Mouse (Mus musculus) macrophage (primary cell): ENCODE data around the gene Cuedc1. TPM values are rescaled to one million over a fixed set of nuclear protein-coding genes. Genes with fewer than 3 reads are reported as not detected.

Source experiments
- H3K27ac ChIP-seq: fragments of 350-480 bp; formaldehyde crosslinking; 2 replicates; pipeline ENCODE4 v1.9.0; 2021
- H3K36me3 ChIP-seq: fragments of 350-480 bp; formaldehyde crosslinking; 2 replicates; pipeline ENCODE4 v1.9.0; 2021; ENCODE audit errors: inconsistent target
- H3K4me3 ChIP-seq: fragments of 350-480 bp; formaldehyde crosslinking; 2 replicates; pipeline ENCODE4 v1.9.0; 2021; ENCODE audit errors: inconsistent target
- H3K79me2 ChIP-seq: fragments of 350-480 bp; formaldehyde crosslinking; 2 replicates; pipeline ENCODE4 v1.9.0; 2021; ENCODE audit errors: inconsistent target
- WGBS: methylation state at CpG from one replicate; pipeline ENCODE4 v1.1.7; 2026; ENCODE audit warnings: inconsistent platforms; ENCODE audit not compliant: missing documents; 5-methylcytosine and 5-hydroxymethylcytosine counted together
- polyA plus RNA-seq: library from polyadenylated mRNA; stranded (reverse); fragments of 250-400 nt; gene quantifications from 3 replicates; pipeline ENCODE4 v1.2.4, GENCODE M21; 2018; ENCODE audit warnings: inconsistent platforms

Cuedc1 gene
- polyA plus RNA-seq, 1 experiment from 2014 or later: 0.95 TPM

- 70% methylated on average over 6 of the region's 8 CpGs for WGBS
- Histone ChIP-seq H3K4me3 (no peak overlapping the region), H3K27ac (no peak overlapping the region), H3K36me3 (no peaks in the 10 kb centered on the region), H3K79me2 (no peaks in the 10 kb centered on the region)
Measured at GRCm38 (mm10) chr11:88142362-88142761, 44.5 kb downstream of the Cuedc1 start.

GRCm38 (mm10) chr11:88144100-88144499 lies 46.2 kb downstream of the Cuedc1 start:
- H3K4me3 ChIP-seq: no peak overlapping the region

GRCm38 (mm10) chr11:88145214-88146006 lies 47.6 kb downstream of the Cuedc1 start:
- H3K4me3 ChIP-seq: no peak overlapping the region
- no peaks in the 10 kb centered on the region for H3K36me3 ChIP-seq
- 16% methylated on average over 13 of the region's 13 CpGs for WGBS
- no peak overlapping the region for H3K27ac ChIP-seq
- H3K79me2 ChIP-seq: no peaks in the 10 kb centered on the region

More at GRCm38 (mm10) chr11:88144100-88144499, 46.2 kb downstream of the Cuedc1 start:
- H3K27ac ChIP-seq: no peak overlapping the region
- WGBS: 37% methylated on average over 3 of the region's 4 CpGs
- no peaks in the 10 kb centered on the region for H3K79me2 ChIP-seq
- no peaks in the 10 kb centered on the region for H3K36me3 ChIP-seq

- H3K36me3 ChIP-seq: no peaks in the 10 kb centered on the region
- no peak overlapping the region for H3K27ac ChIP-seq
- H3K79me2 ChIP-seq: no peaks in the 10 kb centered on the region
- no peak overlapping the region for H3K4me3 ChIP-seq
- 91% methylated on average over 11 of the region's 12 CpGs for WGBS
Measured at GRCm38 (mm10) chr11:88146264-88147060, 48.6 kb downstream of the Cuedc1 start.

GRCm38 (mm10) chr11:88147388-88147787 lies 49.5 kb downstream of the Cuedc1 start:
- WGBS: 78% methylated on average over 5 of the region's 5 CpGs
- Histone ChIP-seq H3K4me3 (no peak overlapping the region), H3K27ac (no peak overlapping the region), H3K36me3 (no peaks in the 10 kb centered on the region), H3K79me2 (no peaks in the 10 kb centered on the region)

- Histone ChIP-seq H3K36me3 (no peaks in the 10 kb centered on the region), H3K79me2 (no peaks in the 10 kb centered on the region), H3K4me3 (no peak overlapping the region), H3K27ac (no peak overlapping the region)
- 67% methylated on average over 7 of the region's 7 CpGs for WGBS
Measured at GRCm38 (mm10) chr11:88148015-88148637, 50.3 kb downstream of the Cuedc1 start.

- 67% methylated on average over 11 of the region's 11 CpGs for WGBS
- no peaks in the 10 kb centered on the region for H3K79me2 ChIP-seq
- H3K27ac ChIP-seq: no peak overlapping the region
- no peak overlapping the region for H3K4me3 ChIP-seq
- H3K36me3 ChIP-seq: no peaks in the 10 kb centered on the region
Measured at GRCm38 (mm10) chr11:88148638-88149279, 50.9 kb downstream of the Cuedc1 start.

GRCm38 (mm10) chr11:88151379-88152155 lies 53.7 kb downstream of the Cuedc1 start:
- Histone ChIP-seq H3K4me3 (no peak overlapping the region), H3K27ac (peak overlapping the region; percentile 51), H3K79me2 (no peaks in the 10 kb centered on the region), H3K36me3 (no peaks in the 10 kb centered on the region)
- 33% methylated on average over 7 of the region's 7 CpGs for WGBS

- no peak overlapping the region for H3K27ac ChIP-seq
- no peaks in the 10 kb centered on the region for H3K79me2 ChIP-seq
- no peak overlapping the region for H3K4me3 ChIP-seq
- 96% methylated on average over 5 of the region's 5 CpGs for WGBS
- H3K36me3 ChIP-seq: no peaks in the 10 kb centered on the region
Measured at GRCm38 (mm10) chr11:88153880-88154279, 56.0 kb downstream of the Cuedc1 start.

- H3K79me2 ChIP-seq: no peaks in the 10 kb centered on the region
- H3K36me3 ChIP-seq: no peaks in the 10 kb centered on the region
- WGBS: 92% methylated on average over 8 of the region's 8 CpGs
- H3K27ac ChIP-seq: no peak overlapping the region
- H3K4me3 ChIP-seq: no peak overlapping the region
Measured at GRCm38 (mm10) chr11:88154500-88154899, 56.6 kb downstream of the Cuedc1 start.

- Histone ChIP-seq H3K27ac (no peak overlapping the region), H3K79me2 (no peaks in the 10 kb centered on the region), H3K36me3 (no peaks in the 10 kb centered on the region), H3K4me3 (no peak overlapping the region)
- 68% methylated on average over 3 of the region's 3 CpGs for whole genome bisulfite sequencing
Measured at GRCm38 (mm10) chr11:88155451-88155850, 57.6 kb downstream of the Cuedc1 start.

GRCm38 (mm10) chr11:88155998-88156397 lies 58.1 kb downstream of the Cuedc1 start:
- Histone ChIP-seq H3K27ac (no peak overlapping the region), H3K36me3 (no peaks in the 10 kb centered on the region), H3K79me2 (no peaks in the 10 kb centered on the region), H3K4me3 (no peak overlapping the region)
- WGBS: 90% methylated on average over 8 of the region's 8 CpGs

- H3K27ac ChIP-seq: no peak overlapping the region
- H3K4me3 ChIP-seq: no peak overlapping the region
- no peaks in the 10 kb centered on the region for H3K79me2 ChIP-seq
- WGBS: 95% methylated on average over 2 of the region's 2 CpGs
- H3K36me3 ChIP-seq: no peaks in the 10 kb centered on the region
Measured at GRCm38 (mm10) chr11:88156403-88156802, 58.5 kb downstream of the Cuedc1 start.

- WGBS: 100% methylated on average over 3 of the region's 5 CpGs
- no peaks in the 10 kb centered on the region for H3K36me3 ChIP-seq
Measured at GRCm38 (mm10) chr11:88158842-88159246, 61.0 kb downstream of the Cuedc1 start.

More at GRCm38 (mm10) chr11:88158842-88159246, 61.0 kb downstream of the Cuedc1 start:
- H3K79me2 ChIP-seq: no peaks in the 10 kb centered on the region
- no peak overlapping the region for H3K27ac ChIP-seq
- H3K4me3 ChIP-seq: no peak overlapping the region
